29 mouse cellular contexts compared by ENCODE assay signal in the genomic region with DNA sequence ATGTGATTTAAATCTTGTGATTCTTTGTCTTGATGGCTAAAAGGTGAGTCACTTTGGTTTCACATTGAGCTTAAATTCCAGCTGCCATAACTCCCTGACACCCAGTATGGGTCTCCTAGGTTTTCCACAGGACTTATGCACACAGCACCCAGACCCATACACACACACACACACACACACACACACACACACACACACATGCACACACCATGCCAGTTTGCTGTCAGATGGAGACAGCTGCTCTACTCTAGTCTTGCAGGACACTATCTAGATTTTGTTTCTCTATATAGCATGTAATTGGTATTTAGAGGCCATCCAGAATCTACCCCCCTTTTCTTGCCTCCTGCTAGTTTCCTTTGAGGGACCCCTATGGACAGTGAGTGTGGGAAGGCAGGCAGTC. TPM values are rescaled to one million over a fixed set of nuclear protein-coding genes. Genes with fewer than 3 reads are reported as not detected.
"Had no signal": no experiment of that assay in that cellular context is flagged by ENCODE, and none has a peak within 500 bp of the region (broad histone marks: within the 10 kb centered on the region; RNA-seq: fewer than 3 reads in every experiment).

No protein-coding gene starts in this region.

- ATAC-seq: forebrain, embryonic 13.5 days; forebrain, embryonic 14.5 days; forebrain, embryonic 15.5 days; forebrain, embryonic 16.5 days; forebrain, postnatal 0 days had no signal

- H3K27me3 ChIP-seq: embryonic facial prominence, embryonic 12.5 days; embryonic facial prominence, embryonic 15.5 days; forebrain, embryonic 12.5 days; forebrain, embryonic 13.5 days; forebrain, embryonic 15.5 days had no signal

- H3K27ac ChIP-seq: embryonic facial prominence, embryonic 10.5 days; embryonic facial prominence, embryonic 12.5 days; embryonic facial prominence, embryonic 13.5 days; embryonic facial prominence, embryonic 15.5 days; forebrain, embryonic 10.5 days; forebrain, embryonic 12.5 days; forebrain, embryonic 13.5 days; forebrain, embryonic 15.5 days; heart, adult 2 months had no signal

- H3K4me1 ChIP-seq: embryonic facial prominence, embryonic 12.5 days; embryonic facial prominence, embryonic 13.5 days; embryonic facial prominence, embryonic 15.5 days; forebrain, embryonic 12.5 days; forebrain, embryonic 13.5 days had no signal

- H3K9me3 ChIP-seq: embryonic facial prominence, embryonic 10.5 days; embryonic facial prominence, embryonic 12.5 days; embryonic facial prominence, embryonic 13.5 days; embryonic facial prominence, embryonic 15.5 days; forebrain, embryonic 12.5 days; forebrain, embryonic 13.5 days; forebrain, embryonic 15.5 days had no signal

- H3K9ac ChIP-seq: embryonic facial prominence, embryonic 12.5 days; embryonic facial prominence, embryonic 13.5 days; embryonic facial prominence, embryonic 15.5 days; forebrain, embryonic 12.5 days; forebrain, embryonic 13.5 days; forebrain, embryonic 15.5 days; forebrain, postnatal 0 days had no signal

- DNase-seq: cerebellum, adult 8-10 months; cerebellum, adult 9-10 months; cerebellum, adult 9-11 months; cerebellum, postnatal 10 days; cerebellum, postnatal 14 days; cerebellum, postnatal 25 days; cerebellum, postnatal 36 days; embryo, embryonic 11 days; forebrain, postnatal 0 days; gastrocnemius, adult 2 months; gastrocnemius, postnatal 10 days; gastrocnemius, postnatal 14 days; gastrocnemius, postnatal 25 days; gastrocnemius, postnatal 36 days; heart, adult 11 months; heart, adult 18-20 months; heart, adult 2 months had no signal

- H3K36me3 ChIP-seq: embryonic facial prominence, embryonic 12.5 days; embryonic facial prominence, embryonic 13.5 days had no signal

- H3K4me3 ChIP-seq: embryonic facial prominence, embryonic 10.5 days; embryonic facial prominence, embryonic 12.5 days; embryonic facial prominence, embryonic 13.5 days; embryonic facial prominence, embryonic 15.5 days; erythroblast, embryonic 14.5 days; forebrain, embryonic 10.5 days; forebrain, embryonic 12.5 days; forebrain, embryonic 13.5 days; forebrain, embryonic 15.5 days; gastrocnemius, adult 2 months; heart, adult 2 months had no signal

- H3K4me2 ChIP-seq: embryonic facial prominence, embryonic 12.5 days; embryonic facial prominence, embryonic 13.5 days; embryonic facial prominence, embryonic 15.5 days; forebrain, embryonic 12.5 days; forebrain, embryonic 13.5 days; forebrain, embryonic 15.5 days had no signal

RNA-seq across cellular contexts. Expression of a gene that starts 5.4 kb away (rescaled TPM):
- polyA plus RNA-seq: erythroblast, embryonic 14.5 days; gonadal fat pad, adult 2 months; heart, adult 2 months had no signal

RNA-seq across cellular contexts. Expression of a gene that starts 35.9 kb away (rescaled TPM):
- polyA plus RNA-seq: erythroblast, embryonic 14.5 days had no signal
